Mouse (Mus musculus) liver, adult 2 months (tissue): ENCODE results near the gene Aagab.

ENCODE experiments used
- CTCF ChIP-seq: fragments of 200-500 bp; IDR thresholded peaks from 2 replicates; pipeline ENCODE4 v1.5.1; 2011; ENCODE audit warnings: low read depth, low read length, control low read depth
- POLR2A ChIP-seq: fragments of 200-500 bp; IDR thresholded peaks from 2 replicates; pipeline ENCODE4 v1.6.1; 2011; ENCODE audit warnings: low read length, control low read depth; ENCODE audit not compliant: insufficient read depth; ENCODE audit errors: extremely low read depth

GRCm38 (mm10) chr9:63561931-63562330, 40.5 kb upstream of the Aagab start:
- TF ChIP-seq CTCF: no peak
- TF ChIP-seq POLR2A: no peak
